Mouse (Mus musculus): ENCODE data around the gene Ankrd24. TPM values are rescaled to one million over a fixed set of nuclear protein-coding genes. Genes with fewer than 3 reads are reported as not detected.
"Not testable (repeated sequence)": the region's sequence is repeated elsewhere in the genome, so short reads cannot be mapped to it uniquely, and the experiment has no call there.

Gene Ankrd24
- total RNA-seq, 2 experiments from 2014 or later: 5.9 to 9.5 TPM

GRCm38 (mm10) chr10:81644716-81645115, 16.4 kb downstream of the Ankrd24 start:
- peak; percentile 5 for DNase-seq

GRCm38 (mm10) chr10:81645391-81645790, 17.1 kb downstream of the Ankrd24 start:
- no peak for DNase-seq

GRCm38 (mm10) chr10:81646015-81646555, 17.7 kb downstream of the Ankrd24 start:
- no peak for DNase-seq

GRCm38 (mm10) chr10:81648803-81649775, 20.7 kb downstream of the Ankrd24 start, which contains the start of gene Gm10778:
Gene Gm10778 (plus strand): TSS chr10:81649059.
- peak; percentile 73 for DNase-seq

GRCm38 (mm10) chr10:81655178-81655577, 26.8 kb downstream of the Ankrd24 start:
- DNase-seq: no peak

- no peak for DNase-seq
Observed at GRCm38 (mm10) chr10:81656174-81656573, 27.8 kb downstream of the Ankrd24 start.

- DNase-seq: not testable (repeated sequence)
Observed at GRCm38 (mm10) chr10:81687114-81687513, 58.8 kb downstream of the Ankrd24 start.

Other genes starting within 250 kb of the Ankrd24 start
- gene Dohh, start 244.1 kb upstream of the Ankrd24 start, total RNA-seq (2021): 10 to 100 TPM; 41.1 to 41.2 TPM
- 1 to 10 TPM in 1 of 2 experiments, under 1 TPM in 1; 0.78 to 1.0 TPM for gene Gm48551, start 244.1 kb upstream of the Ankrd24 start, total RNA-seq (2021)
- gene Gm48552, start 239.5 kb upstream of the Ankrd24 start, total RNA-seq (2021): under 1 TPM in 1 of 2 experiments, not detected in 1; 0.59 TPM
- under 1 TPM in 1 of 2 experiments, not detected in 1; 0.67 TPM for gene Smim24, start 235.5 kb upstream of the Ankrd24 start, total RNA-seq (2021)
- 100 to 1,000 TPM; 215 to 268 TPM for gene Nfic, start 172.9 kb upstream of the Ankrd24 start, total RNA-seq (2021)
- under 1 TPM in 1 of 2 experiments, not detected in 1; 0.24 TPM for gene Celf5, start 145.8 kb upstream of the Ankrd24 start, total RNA-seq (2021)
- gene Ncln, start 132.1 kb upstream of the Ankrd24 start, total RNA-seq (2021): 10 to 100 TPM; 34.2 to 47.8 TPM
- gene S1pr4, start 128.4 kb upstream of the Ankrd24 start, total RNA-seq (2021): under 1 TPM; 0.99 to 1.00 TPM
- under 1 TPM; 0.36 to 0.62 TPM for gene Gna15, start 104.3 kb upstream of the Ankrd24 start, total RNA-seq (2021)
- gene Gna11, start 83.3 kb upstream of the Ankrd24 start, total RNA-seq (2021): 10 to 100 TPM; 24.8 to 25.9 TPM
- 100 to 1,000 TPM; 845 to 891 TPM for gene Aes, start 69.1 kb upstream of the Ankrd24 start, total RNA-seq (2021)
- 1 to 10 TPM; 5.3 to 6.2 TPM for gene Tle2, start 54.0 kb upstream of the Ankrd24 start, total RNA-seq (2021)
- 1 to 10 TPM; 3.9 to 6.8 TPM for gene Tle6, start 27.5 kb upstream of the Ankrd24 start, total RNA-seq (2021)
- 1 to 10 TPM; 1.8 to 2.5 TPM for gene BC025920, start 22.3 kb upstream of the Ankrd24 start, total RNA-seq (2021)
- gene Sirt6, start 743 bp upstream of the Ankrd24 start, total RNA-seq (2021): 1 to 10 TPM; 3.8 to 5.2 TPM
- gene Gm10778, start 20.5 kb downstream of the Ankrd24 start, total RNA-seq (2021): 1 to 10 TPM in 1 of 2 experiments, under 1 TPM in 1; 0.87 to 1.3 TPM
- 1 to 10 TPM; 4.8 to 5.2 TPM for gene Zfp433, start 76.3 kb downstream of the Ankrd24 start, total RNA-seq (2021)
- gene Gm3055, start 142.6 kb downstream of the Ankrd24 start, total RNA-seq (2021): under 1 TPM; 0.13 to 0.51 TPM
- under 1 TPM; 0.64 to 0.87 TPM for gene Gm4767, start 183.6 kb downstream of the Ankrd24 start, total RNA-seq (2021)
- gene Gm32687, start 235.4 kb downstream of the Ankrd24 start, total RNA-seq (2021): 1 to 10 TPM; 1.7 to 2.0 TPM